Mouse (Mus musculus) T-helper 2 cell (primary cell): ENCODE results near the gene Atxn2.
"Not testable (repeated sequence)": the region's sequence is repeated elsewhere in the genome, so short reads cannot be mapped to it uniquely, and the experiment has no call there.

Experiments used
- in situ Hi-C: fragments of 300-600 bp; cut with MboI, MseI; formaldehyde crosslinking; loops from one replicate; pipeline ENCODE4 v1.15.1; 2025; ENCODE audit warnings: high pct_unique_total_duplicates

Atxn2 gene

GRCm38 (mm10) chr5:121711928-121712231 is 743 bp downstream of the Atxn2 start:
- in situ Hi-C loops, result no loop called here

GRCm38 (mm10) chr5:121712232-121712933 is 1.2 kb downstream of the Atxn2 start:
- in situ Hi-C loops, result no loop called here

- in situ Hi-C loops, result no loop called here
Observed at GRCm38 (mm10) chr5:121712934-121713538, 1.9 kb downstream of the Atxn2 start.

GRCm38 (mm10) chr5:121714331-121714730 is 3.2 kb downstream of the Atxn2 start:
- in situ Hi-C loops, result no loop called here

- in situ Hi-C loops, result no loop called here
Observed at GRCm38 (mm10) chr5:121714928-121715327, 3.8 kb downstream of the Atxn2 start.

GRCm38 (mm10) chr5:121718462-121718861 is 7.3 kb downstream of the Atxn2 start:
- in situ Hi-C loops, result no loop called here

GRCm38 (mm10) chr5:121720888-121721585 is 9.9 kb downstream of the Atxn2 start:
- in situ Hi-C loops, result no loop called here

- in situ Hi-C loops, result no loop called here
Observed at GRCm38 (mm10) chr5:121721841-121722240, 10.7 kb downstream of the Atxn2 start.

GRCm38 (mm10) chr5:121724678-121725077 is 13.5 kb downstream of the Atxn2 start:
- in situ Hi-C loops, result no loop called here

GRCm38 (mm10) chr5:121730057-121730456 is 18.9 kb downstream of the Atxn2 start:
- in situ Hi-C loops, result no loop called here

GRCm38 (mm10) chr5:121736641-121737040 is 25.5 kb downstream of the Atxn2 start:
- in situ Hi-C loops, result no loop called here

GRCm38 (mm10) chr5:121738162-121738561 is 27.0 kb downstream of the Atxn2 start:
- in situ Hi-C loops, result not testable (repeated sequence)

GRCm38 (mm10) chr5:121738576-121739191 is 27.5 kb downstream of the Atxn2 start:
- in situ Hi-C loops, result no loop called here

- in situ Hi-C loops, result no loop called here
Observed at GRCm38 (mm10) chr5:121740516-121740915, 29.4 kb downstream of the Atxn2 start.

- in situ Hi-C loops, result no loop called here
Observed at GRCm38 (mm10) chr5:121742915-121743314, 31.8 kb downstream of the Atxn2 start.

GRCm38 (mm10) chr5:121747884-121748594 is 36.9 kb downstream of the Atxn2 start:
- in situ Hi-C loops, result not testable (repeated sequence)

- in situ Hi-C loops, result no loop called here
Observed at GRCm38 (mm10) chr5:121749633-121750032, 38.5 kb downstream of the Atxn2 start.

GRCm38 (mm10) chr5:121757900-121758299 is 46.8 kb downstream of the Atxn2 start:
- in situ Hi-C loops, result no loop called here

GRCm38 (mm10) chr5:121758341-121758740 is 47.2 kb downstream of the Atxn2 start:
- in situ Hi-C loops, result no loop called here

GRCm38 (mm10) chr5:121759921-121760320 is 48.8 kb downstream of the Atxn2 start:
- in situ Hi-C loops, result no loop called here

- in situ Hi-C loops, result no loop called here
Observed at GRCm38 (mm10) chr5:121761459-121761858, 50.3 kb downstream of the Atxn2 start.

- in situ Hi-C loops, result no loop called here
Observed at GRCm38 (mm10) chr5:121762949-121763348, 51.8 kb downstream of the Atxn2 start.
